Mouse (Mus musculus) E14TG2a.4 (cell line): ENCODE measurements around the gene Ifit1bl2.

Experiments
- CTCF ChIP-seq: conservative IDR thresholded peaks from 2 replicates; pipeline ENCODE4 v1.5.1; 2014; ENCODE audit warnings: low read length
- NANOG ChIP-seq: IDR thresholded peaks from 2 replicates; pipeline ENCODE4 v1.6.1; 2014; ENCODE audit warnings: borderline replicate concordance, low read length, mixed read lengths
- POU5F1 ChIP-seq: IDR thresholded peaks from 2 replicates; pipeline ENCODE4 v1.6.1; 2014; ENCODE audit warnings: low read length, borderline replicate concordance

- TF ChIP-seq CTCF = no peak
- TF ChIP-seq NANOG = no peak
- TF ChIP-seq POU5F1 = no peak
Observed at GRCm38 (mm10) chr19:34568988-34569895, 71.3 kb downstream of the Ifit1bl2 start.
